Mouse (Mus musculus) CD4-positive naive resting alpha-beta T cell, adult 57 days (primary cell): ENCODE data around the gene Smurf1. TPM values are rescaled to one million over a fixed set of nuclear protein-coding genes. Genes with fewer than 3 reads are reported as not detected.

Experiments used
- total RNA-seq: library from RNA; stranded (reverse); gene quantifications from one replicate; pipeline ENCODE4 v1.2.4, GENCODE M21; 2023

Gene Smurf1
- total RNA-seq: 69.1 TPM

DNA sequence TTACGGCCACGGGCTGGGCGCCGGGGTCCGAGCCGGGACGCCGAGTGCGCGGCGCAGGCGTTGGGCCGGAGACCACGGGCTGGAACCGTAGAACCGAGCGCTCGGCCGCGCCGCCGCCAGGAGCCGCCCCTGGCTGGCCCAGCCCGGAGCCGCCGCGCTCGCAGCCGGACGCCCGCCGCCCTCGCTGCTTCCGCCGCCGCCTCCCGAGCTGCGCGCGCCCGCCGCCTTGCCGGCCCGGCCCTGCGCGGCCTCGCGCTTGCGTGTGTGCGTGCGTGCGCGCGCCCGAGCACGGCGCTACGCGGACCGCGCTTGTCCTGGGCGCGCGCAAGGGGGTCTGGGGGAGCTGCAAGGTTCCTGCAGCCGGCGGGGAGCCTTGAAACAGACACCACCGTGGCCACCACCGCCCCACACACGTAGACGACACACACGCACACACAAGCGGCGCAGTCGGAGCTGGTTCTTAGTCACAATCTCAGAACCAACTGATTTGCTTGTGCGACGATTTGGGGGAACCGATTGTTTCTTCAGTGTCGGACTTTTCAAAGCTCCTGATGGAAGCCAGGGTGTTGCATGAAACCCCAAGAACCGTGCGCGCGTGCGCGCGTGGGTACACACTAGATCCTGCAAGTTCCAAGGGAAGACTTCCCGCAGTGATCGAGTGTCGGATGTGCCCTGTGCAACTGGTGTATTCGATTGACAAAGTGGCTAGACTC is at the start of gene Smurf1:
Gene Smurf1, minus strand, starts transcription at position 209 of the 713 bp plus-strand sequence.

Other genes starting within 250 kb of the Smurf1 start
- not detected for gene Tmem130, start 204.0 kb downstream of the Smurf1 start, total RNA-seq
- 148 TPM for gene Trrap, start 198.1 kb downstream of the Smurf1 start, total RNA-seq
- gene Gm4871, start 66.9 kb upstream of the Smurf1 start, total RNA-seq: not detected
- gene 1700018F24Rik, start 77.1 kb upstream of the Smurf1 start, total RNA-seq: not detected
- 92.6 TPM for gene Arpc1a, start 118.0 kb upstream of the Smurf1 start, total RNA-seq
- not detected for gene Kpna7, start 118.2 kb upstream of the Smurf1 start, total RNA-seq
- gene Arpc1b, start 148.4 kb upstream of the Smurf1 start, total RNA-seq: 379 TPM
- 43.2 TPM for gene Pdap1, start 174.4 kb upstream of the Smurf1 start, total RNA-seq
- 224 TPM for gene Bud31, start 174.5 kb upstream of the Smurf1 start, total RNA-seq
- gene Ptcd1, start 201.3 kb upstream of the Smurf1 start, total RNA-seq: 22.3 TPM
- 41.4 TPM for gene Cpsf4, start 201.4 kb upstream of the Smurf1 start, total RNA-seq
- 148 TPM for gene Atp5j2, start 226.2 kb upstream of the Smurf1 start, total RNA-seq
- gene Zkscan14, start 236.0 kb upstream of the Smurf1 start, total RNA-seq: 49.5 TPM
- gene Zkscan5, start 238.7 kb upstream of the Smurf1 start, total RNA-seq: 10.5 TPM